Mouse (Mus musculus) forebrain, postnatal 0 days (tissue): Measurements from ENCODE around the gene Zfp961. TPM values are rescaled to one million over a fixed set of nuclear protein-coding genes. Genes with fewer than 3 reads are reported as not detected.
"Not testable (repeated sequence)": the region's sequence is repeated elsewhere in the genome, so short reads cannot be mapped to it uniquely, and the experiment has no call there.

Source experiments
- ATAC-seq: fragments of 200-750 bp; cut with Nextera tagmentation; 2 replicates; pipeline ENCODE4 v1.8.0; 2017; ENCODE audit warnings: mild to moderate bottlenecking, moderate library complexity
- DNase-seq: peaks from one replicate; pipeline ENCODE4 v3.0.0-alpha.2; 2015
- H3K27ac ChIP-seq: fragments of 300-500 bp; sonication (generic); 2 replicates; pipeline ENCODE4 v1.5.1; 2014; ENCODE audit warnings: low read depth, mild to moderate bottlenecking, antibody characterized with exemption, low read length, moderate library complexity, mixed read lengths
- H3K27me3 ChIP-seq: fragments of 300-500 bp; sonication (generic); 2 replicates; pipeline ENCODE4 v1.6.1; 2014; ENCODE audit warnings: mild to moderate bottlenecking, low read length, mixed read lengths; ENCODE audit not compliant: insufficient read depth
- H3K36me3 ChIP-seq: fragments of 300-500 bp; sonication (generic); 2 replicates; pipeline ENCODE4 v1.6.1; 2014; ENCODE audit warnings: mild to moderate bottlenecking, moderate library complexity; ENCODE audit not compliant: insufficient read depth
- H3K4me1 ChIP-seq: fragments of 300-500 bp; sonication (generic); 2 replicates; pipeline ENCODE4 v1.6.1; 2014; ENCODE audit warnings: antibody characterized with exemption; ENCODE audit not compliant: insufficient read depth
- H3K4me2 ChIP-seq: fragments of 300-500 bp; sonication (generic); 2 replicates; pipeline ENCODE4 v1.6.1; 2014; ENCODE audit warnings: low read depth, mild to moderate bottlenecking, moderate library complexity
- H3K4me3 ChIP-seq: fragments of 300-500 bp; sonication (generic); 2 replicates; pipeline ENCODE4 v1.5.1; 2014; ENCODE audit warnings: low read depth, low read length, mixed read lengths
- H3K9ac ChIP-seq: fragments of 300-500 bp; sonication (generic); 2 replicates; pipeline ENCODE4 v1.6.1; 2014; ENCODE audit warnings: mild to moderate bottlenecking
- H3K9me3 ChIP-seq: fragments of 300-500 bp; sonication (generic); 2 replicates; pipeline ENCODE4 v1.6.1; 2016; ENCODE audit warnings: low read length
- CTCF ChIP-seq: sonication (generic); IDR thresholded peaks from 2 replicates; pipeline ENCODE4 v1.5.1; 2016; ENCODE audit warnings: antibody characterized with exemption, control low read depth, low read depth
- WGBS: fragments of 180-500 bp; shearing (Covaris S2); extraction: QIAGEN DNeasy Blood & Tissue Kit; methylation state at CpG from one replicate; pipeline ENCODE4 v1.1.7; 2014; 5-methylcytosine and 5-hydroxymethylcytosine counted together
- polyA plus RNA-seq: library from polyadenylated mRNA; unstranded; fragments of >200 nt; fragmentation: Nextera tagmentation; extraction: Ambion mirVana; gene quantifications from 2 replicates; pipeline ENCODE4 v1.2.1, GENCODE M21; 2015
- total RNA-seq: library from RNA; depleted of rRNA; stranded (reverse); fragments of >200 nt; gene quantifications from 2 replicates; pipeline ENCODE4 v1.2.3, GENCODE M21; 2014

The Zfp961 gene
- total and polyA plus RNA-seq, 2 experiments from 2014 or later: 14.5 to 28.8 TPM

GRCm38 (mm10) chr8:72002942-72003341 lies 52.1 kb downstream of the Zfp961 start:
- H3K4me3 ChIP-seq: no peak overlapping the region
- ATAC-seq: no peak

GRCm38 (mm10) chr8:72005912-72006311 lies 55.1 kb downstream of the Zfp961 start:
- 87% methylated on average over 3 of the region's 3 CpGs for WGBS
- no peak overlapping the region for H3K4me3 ChIP-seq
- no peak for TF ChIP-seq CTCF
- H3K9me3 ChIP-seq: no peaks in the 10 kb centered on the region
- no peak for ATAC-seq
- DNase-seq: no peak
- no peaks in the 10 kb centered on the region for H3K27me3 ChIP-seq
- no peak overlapping the region for H3K4me2 ChIP-seq
- no peak overlapping the region for H3K9ac ChIP-seq
- H3K36me3 ChIP-seq: no peaks in the 10 kb centered on the region
- H3K4me1 ChIP-seq: no peaks in the 10 kb centered on the region
- H3K27ac ChIP-seq: no peak overlapping the region

More at GRCm38 (mm10) chr8:72002942-72003341, 52.1 kb downstream of the Zfp961 start:
- Histone ChIP-seq H3K4me2 (no peak overlapping the region), H3K4me1 (no peaks in the 10 kb centered on the region), H3K36me3 (no peaks in the 10 kb centered on the region), H3K27me3 (no peaks in the 10 kb centered on the region), H3K27ac (no peak overlapping the region), H3K9ac (no peak overlapping the region), H3K9me3 (no peaks in the 10 kb centered on the region)
- no peak for TF ChIP-seq CTCF
- no peak for DNase-seq

- Histone ChIP-seq H3K9me3 (no peaks in the 10 kb centered on the region), H3K9ac (no peak overlapping the region), H3K4me3 (no peak overlapping the region), H3K4me1 (no peaks in the 10 kb centered on the region), H3K36me3 (no peaks in the 10 kb centered on the region), H3K27me3 (no peaks in the 10 kb centered on the region), H3K27ac (no peak overlapping the region), H3K4me2 (no peak overlapping the region)
- DNase-seq (no peak), ATAC-seq (no peak)
- WGBS: 80% methylated on average over 1 of the region's 1 CpGs
- no peak for TF ChIP-seq CTCF
Observed at GRCm38 (mm10) chr8:72006763-72007162, 55.9 kb downstream of the Zfp961 start.

GRCm38 (mm10) chr8:72008134-72008641 lies 57.4 kb downstream of the Zfp961 start:
- Histone ChIP-seq H3K27ac (no peak overlapping the region), H3K4me3 (no peak overlapping the region), H3K4me2 (no peak overlapping the region), H3K4me1 (no peaks in the 10 kb centered on the region), H3K9ac (no peak overlapping the region), H3K36me3 (no peaks in the 10 kb centered on the region), H3K27me3 (no peaks in the 10 kb centered on the region), H3K9me3 (no peaks in the 10 kb centered on the region)
- DNase-seq: no peak
- WGBS: 76% methylated on average over 3 of the region's 3 CpGs
- no peak for ATAC-seq
- no peak for TF ChIP-seq CTCF

- no peaks in the 10 kb centered on the region for H3K9me3 ChIP-seq
- no peaks in the 10 kb centered on the region for H3K36me3 ChIP-seq
- H3K27ac ChIP-seq: no peak within 1 kb of the TSS
- H3K4me2 ChIP-seq: no peak within 1 kb of the TSS
- ATAC-seq (no peak), DNase-seq (no peak)
- TF ChIP-seq CTCF: no peak
- H3K27me3 ChIP-seq: no peaks in the 10 kb centered on the region
- no peak within 1 kb of the TSS for H3K9ac ChIP-seq
- H3K4me3 ChIP-seq: no peak within 1 kb of the TSS
- WGBS: 75% methylated on average over 3 of the region's 3 CpGs
- no peaks in the 10 kb centered on the region for H3K4me1 ChIP-seq
Observed at GRCm38 (mm10) chr8:72009473-72009872, 58.6 kb downstream of the Zfp961 start, which contains the start of gene Cyp4f18. Cyp4f18 (minus strand) TSS chr8:72009626.

- H3K27ac ChIP-seq, H3K27me3 ChIP-seq, H3K4me2 ChIP-seq, H3K4me1 ChIP-seq, DNase-seq, H3K4me3 ChIP-seq, ATAC-seq, H3K36me3 ChIP-seq, H3K9ac ChIP-seq, H3K9me3 ChIP-seq: not testable (repeated sequence)
- 74% methylated on average over 6 of the region's 6 CpGs for WGBS
Observed at GRCm38 (mm10) chr8:72013506-72014228, 62.8 kb downstream of the Zfp961 start.

- not testable (repeated sequence) for H3K9ac ChIP-seq, DNase-seq, H3K4me3 ChIP-seq, H3K27ac ChIP-seq, H3K9me3 ChIP-seq, H3K36me3 ChIP-seq, H3K4me1 ChIP-seq, H3K4me2 ChIP-seq, ATAC-seq, H3K27me3 ChIP-seq
- 65% methylated on average over 2 of the region's 2 CpGs for WGBS
Observed at GRCm38 (mm10) chr8:72017339-72017738, 66.5 kb downstream of the Zfp961 start.
